Mouse (Mus musculus) intestine, postnatal 0 days (tissue): ENCODE measurements around the gene Sct. TPM values are rescaled to one million over a fixed set of nuclear protein-coding genes. Genes with fewer than 3 reads are reported as not detected.

ENCODE experiments used
- ATAC-seq: fragments of 200-750 bp; cut with Nextera tagmentation; 2 replicates; pipeline ENCODE4 v1.8.0; 2017; ENCODE audit warnings: mild to moderate bottlenecking, moderate TSS enrichment, moderate library complexity
- H3K27ac ChIP-seq: fragments of 300-500 bp; sonication (generic); 2 replicates; pipeline ENCODE4 v1.5.1; 2014; ENCODE audit warnings: mild to moderate bottlenecking, low read depth, low read length, moderate library complexity
- H3K27me3 ChIP-seq: fragments of 300-500 bp; sonication (generic); replicated peaks from 2 replicates; pipeline ENCODE4 v1.6.1; 2014; ENCODE audit warnings: low read length, mixed read lengths; ENCODE audit not compliant: control insufficient read depth, insufficient read depth
- H3K36me3 ChIP-seq: fragments of 300-500 bp; sonication (generic); 2 replicates; pipeline ENCODE4 v1.6.1; 2014; ENCODE audit warnings: mild to moderate bottlenecking, moderate library complexity; ENCODE audit not compliant: control insufficient read depth, insufficient read depth
- H3K4me1 ChIP-seq: fragments of 300-500 bp; sonication (generic); replicated peaks from 2 replicates; pipeline ENCODE4 v1.6.1; 2014; ENCODE audit warnings: antibody characterized with exemption, low read length, mixed read lengths; ENCODE audit not compliant: control insufficient read depth, insufficient read depth
- H3K4me2 ChIP-seq: fragments of 300-500 bp; sonication (generic); replicated peaks from 2 replicates; pipeline ENCODE4 v1.6.1; 2014; ENCODE audit warnings: low read depth, mild to moderate bottlenecking, moderate library complexity
- H3K4me3 ChIP-seq: fragments of 300-500 bp; sonication (generic); 2 replicates; pipeline ENCODE4 v1.5.1; 2014; ENCODE audit warnings: low read depth, low read length
- H3K9ac ChIP-seq: fragments of 300-500 bp; sonication (generic); 2 replicates; pipeline ENCODE4 v1.6.1; 2014; ENCODE audit warnings: mild to moderate bottlenecking, low read depth, low read length
- H3K9me3 ChIP-seq: fragments of 300-500 bp; sonication (generic); 2 replicates; pipeline ENCODE4 v1.6.1; 2016; ENCODE audit warnings: mixed run types; ENCODE audit not compliant: control insufficient read depth
- CTCF ChIP-seq: sonication (generic); IDR thresholded peaks from 2 replicates; pipeline ENCODE4 v1.5.1; 2016; ENCODE audit warnings: low read depth, mild to moderate bottlenecking, control low read depth, antibody characterized with exemption, moderate library complexity
- WGBS: fragments of 180-500 bp; shearing (Covaris S2); extraction: QIAGEN DNeasy Blood & Tissue Kit; methylation state at CpG from one replicate; pipeline ENCODE4 v1.1.7; 2014; 5-methylcytosine and 5-hydroxymethylcytosine counted together
- polyA plus RNA-seq: library from polyadenylated mRNA; unstranded; fragments of >200 nt; fragmentation: Nextera tagmentation; extraction: Ambion mirVana; gene quantifications from 2 replicates; pipeline ENCODE4 v1.2.1, GENCODE M21; 2015

Gene Sct
- polyA plus RNA-seq, 1 experiment from 2014 or later: 368 TPM

DNA sequence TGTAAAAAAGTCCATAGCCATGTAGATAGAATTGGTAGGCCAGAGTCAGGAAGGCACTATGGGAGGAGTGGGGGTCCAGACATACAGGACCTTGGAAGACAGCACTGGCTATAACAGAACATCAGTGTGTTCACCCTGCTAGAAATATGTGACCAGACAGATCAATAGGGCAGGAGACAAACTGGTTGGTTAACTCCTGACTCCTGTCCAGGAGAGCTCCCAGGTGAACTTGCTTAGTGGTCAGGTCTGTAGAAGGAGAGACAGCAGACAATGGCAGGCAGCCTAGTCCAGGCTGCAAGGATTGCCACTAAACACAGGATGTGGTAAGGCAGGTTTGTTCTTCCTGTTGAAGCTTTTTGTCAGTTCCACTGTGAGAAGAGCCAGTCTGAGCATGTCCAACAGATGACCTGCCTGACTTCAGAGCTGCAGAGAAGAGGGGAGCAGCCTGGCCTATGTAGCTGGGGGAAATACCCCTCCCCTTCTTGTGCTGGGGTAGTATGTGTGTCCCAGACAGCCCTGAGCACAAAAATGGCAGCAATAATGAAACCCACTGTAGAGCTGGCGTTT is 23.9 kb upstream of the Sct start:
- H3K9me3 ChIP-seq: no peaks in the 10 kb centered on the region
- H3K4me2 ChIP-seq: no peak overlapping the region
- H3K4me1 ChIP-seq: no peaks in the 10 kb centered on the region
- H3K27ac ChIP-seq: 0 out of 2 replicates have a peak overlapping the region, but pooled peaks have one; percentile 21
- H3K9ac ChIP-seq: no peak overlapping the region
- peaks cover 64% of the 10 kb centered on the region for H3K36me3 ChIP-seq
- TF ChIP-seq CTCF: no peak
- no peak overlapping the region for H3K4me3 ChIP-seq
- no peak for ATAC-seq
- 78% methylated on average over 1 of the region's 1 CpGs for WGBS
- H3K27me3 ChIP-seq: no peaks in the 10 kb centered on the region

DNA sequence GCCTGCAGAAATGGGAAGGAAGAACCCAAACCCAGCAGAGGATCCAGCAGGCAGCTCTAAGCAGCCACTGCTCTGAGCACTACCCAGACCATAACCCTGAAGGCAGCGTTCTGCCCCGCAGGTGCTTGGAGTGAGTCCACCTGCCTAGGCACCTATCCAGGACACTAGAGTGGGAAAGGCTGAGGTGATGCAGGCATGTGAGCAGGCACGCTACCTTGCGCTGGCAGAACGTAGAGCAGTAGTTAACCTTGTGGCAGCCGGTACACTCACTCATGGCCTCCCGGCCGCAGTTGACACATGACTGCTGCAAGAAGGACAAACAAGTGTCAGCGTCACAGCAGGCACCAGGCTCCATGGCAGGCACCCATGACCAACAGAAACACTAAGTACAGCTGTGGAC is 22.5 kb upstream of the Sct start:
- H3K4me2 ChIP-seq: no peak overlapping the region
- peak; percentile 42 for ATAC-seq
- H3K36me3 ChIP-seq: peaks cover 60% of the 10 kb centered on the region
- no peaks in the 10 kb centered on the region for H3K27me3 ChIP-seq
- WGBS: 82% methylated on average over 9 of the region's 9 CpGs
- peak overlapping the region; percentile 66 for H3K27ac ChIP-seq
- no peaks in the 10 kb centered on the region for H3K4me1 ChIP-seq
- no peak overlapping the region for H3K4me3 ChIP-seq
- no peak overlapping the region for H3K9ac ChIP-seq
- TF ChIP-seq CTCF: no peak
- H3K9me3 ChIP-seq: no peaks in the 10 kb centered on the region

DNA sequence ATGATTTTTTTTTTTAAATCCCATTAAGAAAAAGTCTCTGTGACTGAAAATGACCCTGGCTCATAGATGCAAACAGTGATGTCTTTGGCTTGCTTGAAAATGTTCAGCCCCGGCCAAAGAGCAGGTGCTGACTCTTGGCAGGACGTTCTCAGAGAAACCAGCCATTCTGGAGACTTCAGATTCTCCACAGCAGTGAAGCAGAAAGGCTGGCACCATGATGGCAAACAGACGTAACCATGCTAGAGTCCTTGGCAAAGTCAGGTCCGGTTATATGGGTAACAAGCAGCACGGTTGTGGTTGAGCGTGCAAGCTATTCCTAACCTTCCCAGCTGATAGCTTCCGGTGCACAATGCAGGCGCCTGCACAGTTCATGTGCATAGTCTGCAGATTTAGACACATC is 20.2 kb upstream of the Sct start:
- no peak for ATAC-seq
- Histone ChIP-seq H3K4me3 (no peak overlapping the region), H3K9me3 (no peaks in the 10 kb centered on the region), H3K9ac (no peak overlapping the region), H3K4me2 (no peak overlapping the region), H3K27ac (no peak overlapping the region), H3K27me3 (peaks cover 12% of the 10 kb centered on the region; the same call in 1 of the 2 replicates), H3K4me1 (no peaks in the 10 kb centered on the region; the same call in 1 of the 2 replicates), H3K36me3 (peaks cover 38% of the 10 kb centered on the region)
- WGBS: 94% methylated on average over 8 of the region's 8 CpGs
- TF ChIP-seq CTCF: no peak

DNA sequence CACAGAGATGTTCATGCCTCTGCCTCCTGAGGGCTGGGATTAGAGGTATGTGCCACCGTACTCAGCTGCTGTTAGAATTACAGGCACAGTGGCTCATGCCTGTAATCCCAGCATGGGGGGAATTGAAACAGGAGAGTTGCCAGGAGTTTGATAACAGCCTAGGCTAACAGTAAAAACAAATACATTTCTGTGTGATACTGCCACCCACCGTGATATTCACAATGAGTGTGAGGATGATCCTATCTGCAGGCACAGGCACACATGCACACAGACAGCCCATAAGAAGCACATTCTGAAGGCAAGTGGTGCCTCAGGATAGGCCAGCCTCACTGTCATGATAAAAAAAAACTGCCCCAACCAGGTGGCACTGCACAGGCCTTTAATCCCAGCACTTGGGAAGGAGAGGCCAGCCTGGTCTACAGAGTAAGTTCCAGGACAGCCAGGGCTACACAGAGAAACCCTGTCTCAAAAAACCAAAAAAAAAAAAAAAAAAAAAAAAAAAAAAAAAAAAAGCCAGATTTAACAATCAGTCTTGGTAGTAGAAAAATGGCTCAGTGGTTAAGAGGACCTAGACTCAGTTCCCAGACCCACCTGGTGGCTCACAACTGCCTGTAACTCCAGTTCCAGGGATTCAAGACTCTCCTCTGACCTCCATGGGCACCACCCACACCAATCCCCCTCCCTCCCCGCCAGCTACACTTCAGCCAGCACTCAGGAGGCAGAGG is 19.2 kb upstream of the Sct start:
- no peaks in the 10 kb centered on the region; the same call in 1 of the 2 replicates for H3K4me1 ChIP-seq
- peaks cover 29% of the 10 kb centered on the region for H3K36me3 ChIP-seq
- no peak overlapping the region for H3K27ac ChIP-seq
- peaks cover 22% of the 10 kb centered on the region for H3K27me3 ChIP-seq
- H3K4me3 ChIP-seq: no peak overlapping the region
- no peak for TF ChIP-seq CTCF
- H3K9ac ChIP-seq: no peak overlapping the region
- ATAC-seq: no peak
- no peak overlapping the region for H3K4me2 ChIP-seq
- WGBS: 76% methylated on average over 3 of the region's 3 CpGs
- no peaks in the 10 kb centered on the region for H3K9me3 ChIP-seq

DNA sequence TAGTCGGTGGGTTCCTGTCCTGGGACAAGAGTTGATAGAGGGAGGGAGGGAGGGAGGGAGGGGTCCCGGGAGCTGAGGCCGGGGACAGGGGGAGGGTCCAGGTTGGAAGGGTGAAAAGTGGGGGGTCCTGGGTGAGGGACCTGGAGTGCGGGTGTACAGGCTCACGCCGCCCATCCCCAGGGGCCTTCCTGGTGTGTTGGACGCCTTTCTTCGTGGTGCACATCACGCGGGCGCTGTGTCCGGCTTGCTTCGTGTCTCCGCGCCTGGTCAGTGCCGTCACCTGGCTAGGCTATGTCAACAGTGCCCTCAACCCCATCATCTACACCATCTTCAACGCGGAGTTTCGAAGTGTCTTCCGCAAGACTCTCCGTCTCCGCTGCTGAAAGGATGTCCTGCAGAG is 15.5 kb upstream of the Sct start:
- ATAC-seq: no peak
- peak overlapping the region; percentile 61 for H3K4me2 ChIP-seq
- no peak for TF ChIP-seq CTCF
- peaks cover 5% of the 10 kb centered on the region; the same call in 1 of the 2 replicates for H3K4me1 ChIP-seq
- 13% methylated on average over 22 of the region's 22 CpGs for WGBS
- H3K27me3 ChIP-seq: peaks cover 42% of the 10 kb centered on the region
- no peak overlapping the region for H3K9ac ChIP-seq
- H3K27ac ChIP-seq: no peak overlapping the region
- peak overlapping the region; percentile 27 for H3K4me3 ChIP-seq
- H3K9me3 ChIP-seq: no peaks in the 10 kb centered on the region
- H3K36me3 ChIP-seq: peaks cover 10% of the 10 kb centered on the region; the same call in 1 of the 2 replicates

DNA sequence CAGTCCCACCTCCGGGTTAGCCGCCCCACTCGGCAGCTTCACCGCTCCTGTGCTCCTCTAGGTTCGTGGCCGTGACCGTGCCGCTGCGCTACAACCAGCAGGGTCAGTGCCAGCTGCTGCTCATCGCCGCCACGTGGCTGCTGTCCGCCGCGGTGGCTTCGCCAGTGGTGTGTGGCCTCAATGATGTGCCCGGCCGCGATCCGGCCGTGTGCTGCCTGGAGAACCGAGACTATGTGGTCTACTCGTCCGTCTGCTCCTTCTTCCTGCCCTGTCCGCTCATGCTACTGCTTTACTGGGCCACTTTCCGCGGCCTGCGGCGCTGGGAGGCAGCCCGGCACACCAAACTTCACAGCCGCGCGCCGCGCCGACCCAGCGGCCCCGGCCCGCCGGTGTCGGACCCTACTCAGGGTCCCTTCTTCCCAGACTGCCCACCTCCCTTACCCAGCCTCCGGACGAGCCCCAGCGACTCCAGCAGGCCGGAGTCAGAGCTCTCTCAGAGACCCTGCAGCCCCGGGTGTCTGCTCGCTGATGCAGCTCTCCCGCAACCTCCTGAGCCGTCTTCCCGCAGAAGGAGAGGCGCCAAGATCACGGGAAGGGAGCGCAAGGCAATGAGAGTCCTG is 15.0 kb upstream of the Sct start:
- WGBS: 1% methylated on average over 53 of the region's 53 CpGs
- Histone ChIP-seq H3K9ac (peak overlapping the region; percentile 42), H3K36me3 (peaks cover 10% of the 10 kb centered on the region; the same call in 1 of the 2 replicates), H3K9me3 (no peaks in the 10 kb centered on the region), H3K27ac (no peak overlapping the region), H3K4me1 (peaks cover 5% of the 10 kb centered on the region; the same call in 1 of the 2 replicates), H3K4me2 (peak overlapping the region; percentile 61), H3K4me3 (peak overlapping the region; percentile 27), H3K27me3 (peaks cover 42% of the 10 kb centered on the region)
- peak; percentile 15; the same call in 1 of the 2 replicates for ATAC-seq
- TF ChIP-seq CTCF: peak; percentile 47
